Mouse (Mus musculus) WW6 (cell line): ENCODE measurements around the gene Cdhr5.
A peak's percentile ranks its signal among the peaks of the same experiment; 100 is the strongest.

ENCODE experiments used
- DNase-seq: peaks from one replicate; pipeline ENCODE4 v3.0.0-alpha.2; 2013; ENCODE audit warnings: low read depth, low spot score

Cdhr5 gene

DNA sequence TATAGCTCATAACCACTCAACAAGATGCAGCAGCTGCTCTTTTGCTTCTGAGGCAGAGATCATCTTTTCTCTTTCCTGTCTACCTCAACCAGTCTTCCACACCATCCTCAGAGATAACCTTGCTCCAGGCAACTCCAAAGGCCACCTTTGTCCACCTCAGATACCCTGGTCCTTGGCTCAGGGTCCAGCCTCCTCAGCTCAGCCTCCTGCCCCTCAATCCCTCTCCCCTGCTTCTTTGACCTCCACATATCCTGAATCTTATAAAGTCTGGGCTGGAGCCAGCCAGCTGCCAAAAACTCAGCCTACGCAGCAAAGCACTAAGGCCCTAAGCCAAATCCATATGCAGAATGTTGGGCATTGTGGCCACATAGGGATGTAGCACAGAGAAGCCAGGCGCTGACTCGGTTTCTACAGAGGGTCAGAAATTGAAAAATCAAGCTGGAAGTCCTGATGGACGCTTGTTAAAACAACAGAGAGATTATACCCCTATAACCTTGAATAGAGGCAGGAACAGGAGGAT lies 53.8 kb downstream of the Cdhr5 start:
- no peak for DNase-seq

- no peak for DNase-seq
These were observed 54.5 kb downstream of the Cdhr5 start for GRCm38 (mm10) chr7:141222126-141222467.

DNA sequence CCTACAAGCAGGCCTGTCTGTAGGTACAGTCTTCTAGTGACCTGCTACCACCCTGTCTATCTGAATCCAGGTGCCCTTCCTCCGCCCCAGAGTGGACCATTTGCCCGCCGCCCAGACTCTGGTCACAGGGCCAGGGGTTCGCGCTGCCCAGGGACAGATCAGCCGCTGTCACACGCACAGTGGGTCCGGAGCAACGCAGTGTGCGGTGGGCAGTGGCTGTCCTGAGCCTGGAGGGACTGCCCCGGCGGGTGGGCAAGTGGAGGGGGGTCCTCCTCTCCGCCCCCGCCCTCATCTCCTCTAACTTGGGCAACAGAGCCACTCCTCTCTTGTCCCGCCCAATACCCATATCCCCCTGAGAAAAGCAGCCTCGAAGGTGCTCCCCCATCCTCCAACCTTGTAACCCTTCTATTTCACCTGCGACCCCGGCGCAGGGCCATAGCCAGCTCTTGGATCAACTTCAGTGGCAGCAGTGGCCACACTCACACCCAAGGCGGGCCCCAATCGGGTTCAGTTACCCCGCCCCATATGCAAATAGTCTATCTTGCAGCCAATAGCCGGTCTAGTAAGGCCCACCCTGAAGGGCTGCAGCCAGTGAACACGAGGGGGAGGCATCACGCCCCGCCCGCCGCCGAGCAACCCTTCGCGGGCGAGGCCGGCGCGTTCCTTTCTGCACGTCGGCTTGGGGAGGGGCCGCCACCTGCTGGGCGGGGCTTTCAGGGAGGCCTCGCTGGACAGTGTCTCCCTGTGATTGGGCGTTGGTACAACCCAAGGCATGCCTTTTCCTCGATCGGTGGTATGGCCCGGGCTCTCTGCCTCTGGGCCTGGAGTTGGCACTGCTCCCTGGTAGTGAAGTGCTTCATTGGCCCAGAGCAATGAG lies 55.1 kb downstream of the Cdhr5 start:
- peak; percentile 88 for DNase-seq

DNA sequence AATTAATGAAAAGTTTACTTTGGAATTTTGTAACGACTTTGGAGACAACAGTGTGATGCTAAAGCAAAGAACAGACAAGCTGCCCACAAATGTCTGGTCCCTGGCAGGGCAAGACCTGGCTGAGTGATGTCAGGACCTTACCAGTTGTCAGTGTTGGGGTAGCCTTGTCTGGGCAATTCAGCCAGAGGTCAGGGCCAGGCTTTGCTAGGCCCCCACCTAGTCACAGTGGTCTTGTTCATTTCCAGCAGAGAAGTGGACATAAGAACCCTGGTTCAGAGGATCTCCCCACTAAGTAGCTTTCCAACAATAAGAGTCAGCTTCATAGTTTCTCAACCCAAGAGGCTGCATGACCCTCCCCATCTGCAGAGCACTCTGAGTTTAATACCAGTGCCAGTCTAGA lies 56.2 kb downstream of the Cdhr5 start:
- DNase-seq: no peak

- no peak for DNase-seq
These were observed 57.0 kb downstream of the Cdhr5 start for GRCm38 (mm10) chr7:141219558-141220099.
